Mouse (Mus musculus) cerebellum, postnatal 10 days (tissue): ENCODE measurements around the gene Anks1.

Experiments
- DNase-seq, 2 experiments: peaks; one replicate each; pipeline ENCODE4 v3.0.0; 2021; ENCODE audit warnings: mixed read lengths in 2 of 2

The Anks1 gene

GRCm38 (mm10) chr17:28060681-28061080 lies 151.6 kb downstream of the Anks1 start:
- no peak for DNase-seq

GRCm38 (mm10) chr17:28061472-28061871 lies 152.4 kb downstream of the Anks1 start:
- DNase-seq = peak; percentile 72 to 74

- DNase-seq = peak; percentile 67 to 76
Observed at GRCm38 (mm10) chr17:28062710-28063109, 153.6 kb downstream of the Anks1 start.

- DNase-seq = peak; percentile 42
Observed at GRCm38 (mm10) chr17:28063163-28063562, 154.1 kb downstream of the Anks1 start.

- DNase-seq = no peak
Observed at GRCm38 (mm10) chr17:28067303-28067702, 158.2 kb downstream of the Anks1 start.

GRCm38 (mm10) chr17:28069446-28069845 lies 160.3 kb downstream of the Anks1 start:
- no peak for DNase-seq

- peak; percentile 76 to 79 for DNase-seq
Observed at GRCm38 (mm10) chr17:28070256-28070655, 161.2 kb downstream of the Anks1 start.

- DNase-seq = no peak
Observed at GRCm38 (mm10) chr17:28072730-28073129, 163.6 kb downstream of the Anks1 start.

GRCm38 (mm10) chr17:28074486-28074885 lies 165.4 kb downstream of the Anks1 start:
- no peak for DNase-seq

- no peak for DNase-seq
Observed at GRCm38 (mm10) chr17:28078028-28078427, 168.9 kb downstream of the Anks1 start.

GRCm38 (mm10) chr17:28079618-28080017 lies 170.5 kb downstream of the Anks1 start:
- DNase-seq = peak; percentile 95 to 97

GRCm38 (mm10) chr17:28080045-28080816 lies 171.1 kb downstream of the Anks1 start, which contains the start of gene Tcp11:
TSS of gene Tcp11 (minus strand) at chr17:28080639.
- peak; percentile 83 to 89 for DNase-seq

- DNase-seq = peak in 1 of 2 experiments; percentile 45
Observed at GRCm38 (mm10) chr17:28080817-28081165, 171.7 kb downstream of the Anks1 start.

GRCm38 (mm10) chr17:28081385-28081784 lies 172.3 kb downstream of the Anks1 start:
- peak; percentile 67 to 74 for DNase-seq

- DNase-seq = no peak
Observed at GRCm38 (mm10) chr17:28081856-28082255, 172.8 kb downstream of the Anks1 start.

GRCm38 (mm10) chr17:28082863-28083262 lies 173.8 kb downstream of the Anks1 start:
- DNase-seq = no peak

GRCm38 (mm10) chr17:28084395-28084905 lies 175.3 kb downstream of the Anks1 start:
- no peak for DNase-seq

- peak; percentile 97 to 99 for DNase-seq
Observed at GRCm38 (mm10) chr17:28084964-28085363, 175.9 kb downstream of the Anks1 start.

- DNase-seq = no peak
Observed at GRCm38 (mm10) chr17:28087430-28087829, 178.3 kb downstream of the Anks1 start.

GRCm38 (mm10) chr17:28088718-28089117 lies 179.6 kb downstream of the Anks1 start:
- DNase-seq = no peak

- no peak for DNase-seq
Observed at GRCm38 (mm10) chr17:28092297-28092696, 183.2 kb downstream of the Anks1 start.

GRCm38 (mm10) chr17:28093837-28094236 lies 184.7 kb downstream of the Anks1 start:
- DNase-seq = no peak

- no peak for DNase-seq
Observed at GRCm38 (mm10) chr17:28096418-28096817, 187.3 kb downstream of the Anks1 start.

- no peak for DNase-seq
Observed at GRCm38 (mm10) chr17:28097308-28097707, 188.2 kb downstream of the Anks1 start.

GRCm38 (mm10) chr17:28099086-28099485 lies 190.0 kb downstream of the Anks1 start:
- no peak for DNase-seq
